Mouse (Mus musculus) embryonic facial prominence, embryonic 10.5 days (tissue): ENCODE measurements at regions not wholly inside any gene's neighbourhood (a gene's known extent, or its start where the extent isn't known, plus 50 kb on each side); places are given as distances from the start of the nearest gene placed in this dataset.
"Not testable (repeated sequence)": the region's sequence is repeated elsewhere in the genome, so short reads cannot be mapped to it uniquely, and the experiment has no call there.

Experiments used
- DNase-seq: peaks from one replicate; pipeline ENCODE4 v3.0.0-alpha.2; 2017; ENCODE audit warnings: low spot score
- H3K27ac ChIP-seq: fragments of 300-500 bp; sonication (generic); replicated peaks from 2 replicates; pipeline ENCODE4 v1.5.1; 2016; ENCODE audit warnings: mild to moderate bottlenecking
- H3K27me3 ChIP-seq: fragments of 300-500 bp; sonication (generic); replicated peaks from 2 replicates; pipeline ENCODE4 v1.6.1; 2016; ENCODE audit warnings: low read depth, mild to moderate bottlenecking; ENCODE audit not compliant: poor library complexity, severe bottlenecking
- H3K36me3 ChIP-seq: fragments of 300-500 bp; sonication (generic); replicated peaks from 2 replicates; pipeline ENCODE4 v1.6.1; 2016; ENCODE audit warnings: mild to moderate bottlenecking, moderate library complexity
- H3K4me1 ChIP-seq: fragments of 300-500 bp; sonication (generic); 2 replicates; pipeline ENCODE4 v1.6.1; 2016
- H3K4me3 ChIP-seq: fragments of 300-500 bp; sonication (generic); 2 replicates; pipeline ENCODE4 v1.5.1; 2016; ENCODE audit warnings: mild to moderate bottlenecking, moderate library complexity
- H3K9me3 ChIP-seq: fragments of 300-500 bp; sonication (generic); 2 replicates; pipeline ENCODE4 v1.6.1; 2016; ENCODE audit warnings: mild to moderate bottlenecking
- WGBS: fragments of 180-500 bp; shearing (Covaris S2); methylation state at CpG from one replicate; pipeline ENCODE4 v1.1.7; 2016; 5-methylcytosine and 5-hydroxymethylcytosine counted together

DNA sequence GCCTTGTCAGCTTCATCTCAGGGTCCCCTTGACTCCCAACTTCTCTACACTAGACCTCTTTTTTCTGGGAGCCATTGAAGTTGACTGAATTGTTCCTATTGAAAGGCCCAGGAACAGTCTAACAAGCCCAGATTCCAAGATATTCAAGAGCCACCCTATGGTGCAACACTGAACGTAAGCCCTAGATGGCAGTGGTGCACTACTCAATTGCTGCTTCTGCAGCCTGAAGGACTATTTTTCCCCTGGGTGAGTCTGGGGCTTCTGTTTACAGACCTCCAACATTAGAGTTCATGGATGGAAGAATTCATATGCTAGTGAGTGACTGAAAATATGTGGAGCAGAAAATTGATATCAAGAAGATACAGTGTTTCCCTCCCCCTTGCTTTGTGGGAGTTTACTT lies 306.4 kb upstream of the 5730507C01Rik start:
- not testable (repeated sequence) for H3K27ac ChIP-seq, H3K4me3 ChIP-seq, H3K4me1 ChIP-seq, DNase-seq, H3K27me3 ChIP-seq, H3K36me3 ChIP-seq
- 84% methylated on average over 1 of the region's 1 CpGs for WGBS
- H3K9me3 ChIP-seq = peaks cover 68% of the 10 kb centered on the region

GRCm38 (mm10) chr12:18216432-18216926 lies 297.8 kb upstream of the 5730507C01Rik start:
- H3K36me3 ChIP-seq, H3K27me3 ChIP-seq, H3K4me3 ChIP-seq, H3K4me1 ChIP-seq, H3K27ac ChIP-seq, DNase-seq: not testable (repeated sequence)
- 91% methylated on average over 16 of the region's 16 CpGs for WGBS
- peaks cover 80% of the 10 kb centered on the region for H3K9me3 ChIP-seq

- Histone ChIP-seq H3K9me3 (peaks cover 75% of the 10 kb centered on the region), H3K4me3 (no peak overlapping the region), H3K4me1 (no peaks in the 10 kb centered on the region), H3K27me3 (no peaks in the 10 kb centered on the region), H3K36me3 (no peaks in the 10 kb centered on the region), H3K27ac (no peak overlapping the region)
- 85% methylated on average over 6 of the region's 6 CpGs for WGBS
- DNase-seq = no peak
Observed at GRCm38 (mm10) chr12:18224516-18224915, 289.8 kb upstream of the 5730507C01Rik start.

GRCm38 (mm10) chr12:18226691-18227090 lies 287.6 kb upstream of the 5730507C01Rik start:
- 89% methylated on average over 10 of the region's 10 CpGs for WGBS
- H3K27me3 ChIP-seq = no peaks in the 10 kb centered on the region
- no peak for DNase-seq
- no peaks in the 10 kb centered on the region for H3K36me3 ChIP-seq
- no peak overlapping the region for H3K27ac ChIP-seq
- no peaks in the 10 kb centered on the region for H3K4me1 ChIP-seq
- H3K9me3 ChIP-seq = peaks cover 81% of the 10 kb centered on the region
- no peak overlapping the region for H3K4me3 ChIP-seq

GRCm38 (mm10) chr12:18231896-18232295 lies 282.4 kb upstream of the 5730507C01Rik start:
- H3K27ac ChIP-seq, H3K27me3 ChIP-seq, H3K4me3 ChIP-seq, H3K4me1 ChIP-seq, DNase-seq, H3K36me3 ChIP-seq: not testable (repeated sequence)
- H3K9me3 ChIP-seq = peaks cover 62% of the 10 kb centered on the region
- 85% methylated on average over 5 of the region's 5 CpGs for WGBS

DNA sequence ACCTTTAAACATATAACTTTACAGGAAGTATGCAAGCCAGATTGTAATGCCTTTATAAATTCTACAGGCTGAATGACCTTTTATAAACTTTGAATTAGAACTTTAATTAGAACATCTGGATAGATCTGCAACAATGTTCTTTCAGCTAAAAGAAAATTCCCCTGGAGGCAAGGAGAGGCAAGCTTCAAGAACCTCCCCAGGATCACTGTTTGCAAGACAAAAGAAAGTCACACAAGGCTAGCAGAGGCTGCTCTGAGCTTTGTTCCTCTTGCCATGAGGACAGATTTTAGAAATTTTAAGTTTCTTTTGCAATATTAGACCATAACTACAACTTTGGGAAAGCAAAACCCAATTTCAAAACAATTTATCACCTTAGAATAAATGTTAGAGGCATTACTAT lies 278.0 kb upstream of the 5730507C01Rik start:
- not testable (repeated sequence) for H3K4me3 ChIP-seq, H3K4me1 ChIP-seq, H3K27me3 ChIP-seq, DNase-seq, H3K36me3 ChIP-seq, H3K27ac ChIP-seq
- peaks cover 61% of the 10 kb centered on the region for H3K9me3 ChIP-seq

- no peak for DNase-seq
- H3K27me3 ChIP-seq = no peaks in the 10 kb centered on the region
- no peaks in the 10 kb centered on the region for H3K4me1 ChIP-seq
- no peak overlapping the region for H3K4me3 ChIP-seq
- H3K27ac ChIP-seq = no peak overlapping the region
- H3K36me3 ChIP-seq = no peaks in the 10 kb centered on the region
- WGBS = 78% methylated on average over 9 of the region's 9 CpGs
- H3K9me3 ChIP-seq = peaks cover 60% of the 10 kb centered on the region
Observed at GRCm38 (mm10) chr12:18237549-18237948, 276.8 kb upstream of the 5730507C01Rik start.
